Comparison of ENCODE assay signal across 7 mouse cellular contexts in the genomic region with DNA sequence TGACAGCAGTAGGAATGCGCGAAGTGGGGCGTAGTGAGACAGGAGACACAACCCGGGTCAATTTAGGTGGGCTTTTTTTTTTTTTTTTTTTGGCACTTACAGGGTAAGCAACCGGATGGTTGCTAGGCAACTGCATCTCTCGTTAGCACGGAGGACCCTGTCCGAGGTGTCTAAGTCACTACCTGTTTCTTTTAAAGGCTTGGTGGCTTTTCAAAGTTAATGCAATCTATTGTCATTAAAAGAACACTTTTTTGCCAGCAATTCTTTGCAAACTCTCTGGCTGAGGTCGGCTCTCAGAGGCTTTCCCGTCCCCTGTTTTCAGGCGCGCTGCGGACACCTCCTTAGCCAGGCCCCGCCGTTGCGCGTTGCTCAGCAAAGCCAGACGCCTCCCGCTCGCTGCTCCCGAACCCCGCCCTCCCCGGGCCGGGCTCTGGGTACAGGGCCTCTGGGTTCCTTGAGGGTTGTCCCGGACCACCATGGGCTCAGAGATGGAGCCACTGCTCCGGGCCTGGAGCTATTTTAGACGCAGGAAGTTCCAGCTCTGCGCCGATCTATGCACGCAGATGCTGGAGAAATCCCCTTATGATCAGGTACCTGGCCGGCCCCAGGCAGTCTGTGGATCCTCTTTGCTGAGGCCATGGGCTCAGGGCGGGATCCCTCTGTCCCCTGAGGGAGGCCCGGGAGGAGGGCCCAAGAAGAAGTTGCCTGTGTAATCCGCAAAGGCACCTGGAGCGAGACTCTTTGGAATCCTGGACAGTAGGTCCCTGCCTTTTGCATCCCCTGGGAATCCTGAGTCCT. TPM values are rescaled to one million over a fixed set of nuclear protein-coding genes. Genes with fewer than 3 reads are reported as not detected.
DNase-seq lines count a peak whose midpoint lies in the region; ATAC-seq and TF ChIP-seq lines count a peak whose summit lies in the region.

A gene (plus strand): TSS at position 381 of the 798 bp plus-strand sequence.

- TF ChIP-seq POLR2A in small intestine, adult 2 months (IDR thresholded peaks at IDR 0.05; ENCODE audit: low read depth, low read length): 0 out of 2 replicates have a peak, but pooled peaks have one; percentile 18

- no peaks in the 10 kb centered on the region; the same call in 1 of the 2 replicates for H3K27me3 ChIP-seq in embryonic facial prominence, embryonic 14.5 days (replicated peaks; ENCODE audit: control insufficient read depth, insufficient read depth, low read length)
- no peaks in the 10 kb centered on the region for H3K27me3 ChIP-seq in limb, embryonic 10.5 days (ENCODE audit: low read depth, poor library complexity, severe bottlenecking)
- H3K27me3 ChIP-seq in midbrain, embryonic 12.5 days: no peaks in the 10 kb centered on the region
- peaks cover 6% of the 10 kb centered on the region for H3K27me3 ChIP-seq in small intestine, adult 2 months (ENCODE audit: control insufficient read depth, insufficient read depth, low read length)

- H3K4me1 ChIP-seq in embryonic facial prominence, embryonic 14.5 days (ENCODE audit: control insufficient read depth, insufficient read depth, low read length): no peaks in the 10 kb centered on the region
- peaks cover 17% of the 10 kb centered on the region for H3K4me1 ChIP-seq in limb, embryonic 10.5 days
- peaks cover 25% of the 10 kb centered on the region for H3K4me1 ChIP-seq in midbrain, embryonic 12.5 days
- H3K4me1 ChIP-seq in small intestine, adult 2 months (ENCODE audit: control insufficient read depth, insufficient read depth, insufficient read length, low read length): no peaks in the 10 kb centered on the region

- H3K4me2 ChIP-seq in embryonic facial prominence, embryonic 14.5 days (ENCODE audit: low read depth, low read length): peak within 1 kb of the TSS; percentile 67
- peak within 1 kb of the TSS; percentile 82 for H3K4me2 ChIP-seq in midbrain, embryonic 12.5 days (replicated peaks)

- H3K9ac ChIP-seq in embryonic facial prominence, embryonic 14.5 days (ENCODE audit: low read depth, low read length): peak within 1 kb of the TSS; percentile 75
- H3K9ac ChIP-seq in midbrain, embryonic 12.5 days (replicated peaks): peak within 1 kb of the TSS; percentile 85

- WGBS in embryonic facial prominence, embryonic 14.5 days: 1% methylated on average over 35 of the region's 35 CpGs
- WGBS in limb, embryonic 10.5 days: under 1% methylated on average over 35 of the region's 35 CpGs
- under 1% methylated on average over 35 of the region's 35 CpGs for WGBS in midbrain, embryonic 12.5 days
- WGBS in small intestine, adult 2 months: under 1% methylated on average over 35 of the region's 35 CpGs

- H3K9me3 ChIP-seq in embryonic facial prominence, embryonic 14.5 days (ENCODE audit: control insufficient read depth, low read length): no peaks in the 10 kb centered on the region
- no peaks in the 10 kb centered on the region for H3K9me3 ChIP-seq in limb, embryonic 10.5 days (replicated peaks)
- no peaks in the 10 kb centered on the region for H3K9me3 ChIP-seq in midbrain, embryonic 12.5 days

- H3K36me3 ChIP-seq in embryonic facial prominence, embryonic 14.5 days (ENCODE audit: control insufficient read depth, insufficient read depth, low read length): no peaks in the 10 kb centered on the region
- H3K36me3 ChIP-seq in limb, embryonic 10.5 days: no peaks in the 10 kb centered on the region
- no peaks in the 10 kb centered on the region for H3K36me3 ChIP-seq in midbrain, embryonic 12.5 days
- H3K36me3 ChIP-seq in small intestine, adult 2 months (ENCODE audit: control insufficient read depth, insufficient read depth, low read length): no peaks in the 10 kb centered on the region

- H3K4me3 ChIP-seq in embryonic facial prominence, embryonic 14.5 days (ENCODE audit: low read depth, low read length): peak within 1 kb of the TSS; percentile 55
- H3K4me3 ChIP-seq in limb, embryonic 10.5 days: peak within 1 kb of the TSS; percentile 77
- peak within 1 kb of the TSS; percentile 61 for H3K4me3 ChIP-seq in midbrain, embryonic 12.5 days
- H3K4me3 ChIP-seq in small intestine, adult 2 months (ENCODE audit: low read depth, low read length): peak within 1 kb of the TSS; percentile 89

- peak; percentile 69 to 74 for DNase-seq in adrenal gland, postnatal 4 days (ENCODE audit: low spot score in 2 of 2)
- peak; percentile 96 for DNase-seq in embryonic facial prominence, embryonic 14.5 days (ENCODE audit: low spot score)
- DNase-seq in heart, adult 18-20 months: peak; percentile 88 to 90
- DNase-seq in kidney, adult 18-20 months: peak; percentile 93
- DNase-seq in limb, embryonic 10.5 days (ENCODE audit: low spot score): peak; percentile 93

- peak; percentile 99 for ATAC-seq in embryonic facial prominence, embryonic 14.5 days (ENCODE audit: low read depth)
- peak; percentile 99 for ATAC-seq in midbrain, embryonic 12.5 days (ENCODE audit: low FRiP score, low read depth)

- H3K27ac ChIP-seq in embryonic facial prominence, embryonic 14.5 days (replicated peaks; ENCODE audit: low read depth, low read length): peak within 1 kb of the TSS; percentile 69
- H3K27ac ChIP-seq in limb, embryonic 10.5 days: peak within 1 kb of the TSS; percentile 94
- peak within 1 kb of the TSS; percentile 88 for H3K27ac ChIP-seq in midbrain, embryonic 12.5 days (replicated peaks)
- peak within 1 kb of the TSS; percentile 37; the same call in 1 of the 2 replicates for H3K27ac ChIP-seq in small intestine, adult 2 months (ENCODE audit: insufficient read depth, low read depth, low read length)

- no peak for TF ChIP-seq CTCF in small intestine, adult 2 months (IDR thresholded peaks at IDR 0.05; ENCODE audit: extremely low read depth, insufficient read length, insufficient replicate concordance, low read depth, low read length)

RNA-seq across cellular contexts. Expression of the gene that starts here (rescaled TPM):
- total RNA-seq in adrenal gland, postnatal 4 days (2021): 10 to 100 TPM; 31.0 to 33.5 TPM
- polyA plus RNA-seq in embryonic facial prominence, embryonic 14.5 days (2014; fragmentation: Nextera tagmentation; extraction: Ambion mirVana): 26.9 and 28.1 TPM in 2 replicates
- 1 to 10 TPM; 5.1 to 6.5 TPM for total RNA-seq in heart, adult 18-20 months (2021)
- polyA plus RNA-seq in limb, embryonic 10.5 days (2016; fragmentation: Nextera tagmentation; extraction: Ambion mirVana): 25.5 and 32.6 TPM in 2 replicates
- 46.5 and 47.1 TPM in 2 replicates for polyA plus RNA-seq in midbrain, embryonic 12.5 days (2016; fragmentation: Nextera tagmentation; extraction: Ambion mirVana)
- 2.3 and 3.5 TPM in 2 replicates for polyA plus RNA-seq in small intestine, adult 2 months (2012; rRNA removed)

Comparison
In these comparisons a context has a peak if more than half of its experiments do, and no peak if none do; other contexts are left out.
1. Peak in every context shown above with its lines: DNase-seq, ATAC-seq, H3K4me3 ChIP-seq and H3K27ac ChIP-seq.
2. RNA of the gene that starts here (total RNA-seq): 31.0 to 33.5 TPM in adrenal gland, postnatal 4 days; 5.1 to 6.5 TPM in heart, adult 18-20 months; every median in the first group is over 4 times any median in the second.
3. H3K27ac ChIP-seq: peak in every context shown above with its lines; median percentile 94 in limb, embryonic 10.5 days; 88 in midbrain, embryonic 12.5 days; 69 in embryonic facial prominence, embryonic 14.5 days; 37 in small intestine, adult 2 months.